Mouse (Mus musculus) CH12.LX (cell line): ENCODE data around the gene Kpna7. TPM values are rescaled to one million over a fixed set of nuclear protein-coding genes. Genes with fewer than 3 reads are reported as not detected.

Source experiments
- DNase-seq: peaks from one replicate; pipeline ENCODE4 v3.0.0-alpha.2; 2013; ENCODE audit errors: extremely low read depth
- H3K27ac ChIP-seq: 2 replicates; pipeline ENCODE4 v1.5.1; 2012; ENCODE audit warnings: low read depth, mild to moderate bottlenecking, control low read depth, moderate library complexity; ENCODE audit not compliant: insufficient read depth
- H3K27me3 ChIP-seq: replicated peaks from 2 replicates; pipeline ENCODE3; 2012; ENCODE audit warnings: inconsistent platforms
- H3K36me3 ChIP-seq, 2 experiments: replicated peaks in 1 of 2; 2 replicates each; pipeline versions ENCODE3 to v1.6.1; 2012; ENCODE audit warnings: inconsistent platforms in 1 of 2, low read length in 1 of 2, mild to moderate bottlenecking in 1 of 2, mixed read lengths in 1 of 2, moderate library complexity in 1 of 2; ENCODE audit not compliant: control insufficient read depth in 1 of 2, insufficient read depth in 1 of 2
- H3K4me1 ChIP-seq, 2 experiments: 2 replicates each; pipeline ENCODE4 v1.6.1; 2012; ENCODE audit warnings: inconsistent platforms in 1 of 2, moderate library complexity in 1 of 2; ENCODE audit not compliant: insufficient read depth in 2 of 2, control insufficient read depth in 1 of 2
- H3K4me2 ChIP-seq: 2 replicates; pipeline ENCODE4 v1.6.1; 2012; ENCODE audit warnings: low read depth, mild to moderate bottlenecking, control low read depth; ENCODE audit not compliant: poor library complexity, insufficient read depth, severe bottlenecking
- H3K4me3 ChIP-seq, 3 experiments: fragments of 150-350 bp in 1 of 3; sonication (generic) in 1 of 3; replicated peaks in 1 of 3; 2 replicates each; pipeline versions ENCODE3 to v1.5.1; 2011 to 2012; ENCODE audit warnings: low read depth in 2 of 3, low read length in 2 of 3, mild to moderate bottlenecking in 2 of 3, moderate library complexity in 2 of 3, control low read depth in 1 of 3, improper control_type of control experiment in 1 of 3, inconsistent platforms in 1 of 3, mixed read lengths in 1 of 3; ENCODE audit not compliant: poor library complexity in 1 of 3
- H3K79me2 ChIP-seq: replicated peaks from 2 replicates; pipeline ENCODE4 v1.6.1; 2012; ENCODE audit warnings: mild to moderate bottlenecking, moderate library complexity; ENCODE audit not compliant: control insufficient read depth, poor library complexity, insufficient read depth, severe bottlenecking; ENCODE audit errors: extremely low read depth
- H3K9ac ChIP-seq: 2 replicates; pipeline ENCODE4 v1.6.1; 2012; ENCODE audit warnings: low read depth, mild to moderate bottlenecking, control low read depth, moderate library complexity; ENCODE audit not compliant: insufficient read depth
- H3K9me3 ChIP-seq: replicated peaks from 2 replicates; pipeline ENCODE3; 2012; ENCODE audit warnings: low read length, inconsistent platforms, mixed read lengths
- CHD1 ChIP-seq: IDR thresholded peaks from 2 replicates; pipeline ENCODE4 v1.6.1; 2012; ENCODE audit warnings: low read depth, low read length, improper control_type of control experiment, inconsistent platforms
- CTCF ChIP-seq, 2 experiments: IDR thresholded peaks in 1 of 2; conservative IDR thresholded peaks in 1 of 2; 2 replicates each; pipeline ENCODE4 v1.5.1; 2011 to 2012; ENCODE audit warnings: low read depth in 2 of 2, low read length in 2 of 2, improper control_type of control experiment in 1 of 2, inconsistent platforms in 1 of 2, mild to moderate bottlenecking in 1 of 2, moderate library complexity in 1 of 2
- EP300 ChIP-seq: IDR thresholded peaks from 2 replicates; pipeline ENCODE4 v1.6.1; 2011; ENCODE audit warnings: low read length, improper control_type of control experiment
- ETS1 ChIP-seq: conservative IDR thresholded peaks from 2 replicates; pipeline ENCODE4 v1.6.1; 2012; ENCODE audit warnings: low read depth, mild to moderate bottlenecking, inconsistent platforms, low read length, improper control_type of control experiment, moderate library complexity
- GABPA ChIP-seq: IDR thresholded peaks from 2 replicates; pipeline ENCODE4 v1.6.1; 2012; ENCODE audit warnings: low read depth, low read length, improper control_type of control experiment, inconsistent platforms; ENCODE audit not compliant: insufficient replicate concordance
- HCFC1 ChIP-seq: IDR thresholded peaks from 2 replicates; pipeline ENCODE4 v1.6.1; 2012; ENCODE audit warnings: low read depth, mild to moderate bottlenecking, inconsistent platforms, low read length, improper control_type of control experiment
- IRF4 ChIP-seq: IDR thresholded peaks from 2 replicates; pipeline ENCODE4 v1.6.1; 2014; ENCODE audit warnings: low read depth, mild to moderate bottlenecking, inconsistent platforms, low read length, improper control_type of control experiment
- KAT2A ChIP-seq: IDR thresholded peaks from 2 replicates; pipeline ENCODE4 v1.6.1; 2012; ENCODE audit warnings: low read length, improper control_type of control experiment, inconsistent platforms; ENCODE audit not compliant: insufficient replicate concordance
- MAZ ChIP-seq: IDR thresholded peaks from 2 replicates; pipeline ENCODE4 v1.6.1; 2012; ENCODE audit warnings: low read depth, mild to moderate bottlenecking, inconsistent platforms, low read length, improper control_type of control experiment, moderate library complexity
- PAX5 ChIP-seq: IDR thresholded peaks from 2 replicates; pipeline ENCODE4 v1.6.1; 2012; ENCODE audit warnings: low read length, inconsistent platforms, mixed read lengths
- RAD21 ChIP-seq: IDR thresholded peaks from 2 replicates; pipeline ENCODE4 v1.6.1; 2011; ENCODE audit warnings: low read depth, mild to moderate bottlenecking, low read length, improper control_type of control experiment, moderate library complexity
- SIN3A ChIP-seq: IDR thresholded peaks from 2 replicates; pipeline ENCODE4 v1.6.1; 2012; ENCODE audit warnings: low read length, improper control_type of control experiment, inconsistent platforms
- SMC3 ChIP-seq: IDR thresholded peaks from 2 replicates; pipeline ENCODE4 v1.6.1; 2011; ENCODE audit warnings: low read depth, low read length, improper control_type of control experiment
- TBP ChIP-seq: conservative IDR thresholded peaks from 2 replicates; pipeline ENCODE4 v1.6.1; 2011; ENCODE audit warnings: low read depth, low read length, improper control_type of control experiment
- USF1 ChIP-seq: IDR thresholded peaks from 2 replicates; pipeline ENCODE4 v1.6.1; 2014; ENCODE audit warnings: low read depth, mild to moderate bottlenecking, inconsistent platforms, low read length, improper control_type of control experiment
- ZKSCAN1 ChIP-seq: IDR thresholded peaks from 2 replicates; pipeline ENCODE4 v1.6.1; 2012; ENCODE audit warnings: low read depth, inconsistent platforms, low read length, improper control_type of control experiment, borderline replicate concordance
- ZMIZ1 ChIP-seq: IDR thresholded peaks from 2 replicates; pipeline ENCODE4 v1.6.1; 2012; ENCODE audit warnings: low read depth, mild to moderate bottlenecking, inconsistent platforms, low read length, improper control_type of control experiment
- dilution Hi-C: fragments of 300-500 bp; cut with MboI; formaldehyde crosslinking; loops from 2 replicates; pipeline ENCODE4 v1.14.3; 2020; ENCODE audit warnings: low sequenced_read_pairs; ENCODE audit not compliant: extremely low pct_unique_long_range_greater_than_20kb, extremely low pct_ligation_motif_present
- in situ Hi-C: fragments of 300-500 bp; cut with MboI; formaldehyde crosslinking; loops from 3 replicates; pipeline ENCODE4 v1.14.3; 2019; ENCODE audit warnings: low sequenced_read_pairs, low pct_ligation_motif_present, low pct_unique_long_range_greater_than_20kb, mixed read lengths
- polyA plus RNA-seq: library from polyadenylated mRNA; unstranded; fragments of >175 nt; gene quantifications from 2 replicates; pipeline ENCODE4 v1.2.1, GENCODE M21; 2012; ENCODE audit warnings: low read depth; ENCODE audit not compliant: insufficient read length
- total RNA-seq, 2 experiments: library from RNA; depleted of rRNA; stranded (reverse); fragments of 300-350 nt in 1 of 2; fragments of >200 nt in 1 of 2; gene quantifications; 2 replicates each; pipeline ENCODE4 v1.2.3; 2012 to 2014

Kpna7 gene
- total and polyA plus RNA-seq, 3 experiments, result 0.26 TPM; not detected in 2

GRCm38 (mm10) chr5:145075081-145075480, 8.7 kb downstream of the Kpna7 start:
- H3K4me1 ChIP-seq, result no peaks in the 10 kb centered on the region
- TF ChIP-seq USF1, result no peak
- TF ChIP-seq CHD1, result no peak
- TF ChIP-seq ETS1, result no peak
- no peak for TF ChIP-seq CTCF (conservative IDR thresholded peaks at IDR 0.05 in 1 of 2, IDR thresholded peaks at IDR 0.05 in 1 of 2; ENCODE audit: low read depth in 2 of 2, low read length in 2 of 2)
- no peak for TF ChIP-seq ZMIZ1
- no peak for TF ChIP-seq SIN3A
- no peak for TF ChIP-seq EP300
- no peak for TF ChIP-seq HCFC1
- TF ChIP-seq PAX5, result no peak
- TF ChIP-seq MAZ, result no peak
- no peak for TF ChIP-seq GABPA
- no peak for TF ChIP-seq TBP
- no peak for TF ChIP-seq ZKSCAN1
- TF ChIP-seq KAT2A, result no peak
- TF ChIP-seq, all 38 proteins: peak for 0
- H3K9me3 ChIP-seq, result no peaks in the 10 kb centered on the region
- peaks cover 2% of the 10 kb centered on the region for H3K27me3 ChIP-seq
- DNase-seq, result no peak
- dilution Hi-C loops, result no loop called here
- no peaks in the 10 kb centered on the region for H3K79me2 ChIP-seq
- H3K27ac ChIP-seq, result no peak overlapping the region
- no peak overlapping the region for H3K4me2 ChIP-seq
- no peaks in the 10 kb centered on the region for H3K36me3 ChIP-seq
- in situ Hi-C loops, result no loop called here
- H3K4me3 ChIP-seq, result no peak overlapping the region
- no peak overlapping the region for H3K9ac ChIP-seq

DNA sequence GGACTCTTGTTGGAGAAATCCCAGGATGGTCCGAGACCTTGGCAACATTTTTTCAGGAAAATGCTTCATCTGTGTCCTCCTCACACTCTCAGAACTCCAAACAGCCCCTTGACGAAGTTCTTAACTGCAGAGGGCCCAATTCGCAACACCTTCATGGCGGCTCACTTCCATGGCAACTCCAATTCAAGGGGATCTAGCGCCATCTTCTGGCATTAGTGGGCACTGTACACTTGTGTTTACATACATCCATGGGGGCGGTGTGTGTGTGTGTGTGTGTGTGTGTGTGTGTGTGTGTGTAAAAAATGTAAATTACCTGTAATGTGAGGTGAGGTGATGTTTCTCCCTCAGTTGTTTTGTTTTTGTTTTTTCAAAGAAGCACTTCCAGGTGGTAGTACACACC, 12.5 kb downstream of the Kpna7 start:
- Histone ChIP-seq H3K4me3 (no peak overlapping the region), H3K27me3 (no peaks in the 10 kb centered on the region), H3K4me2 (no peak overlapping the region), H3K4me1 (no peaks in the 10 kb centered on the region), H3K27ac (no peak overlapping the region), H3K36me3 (no peaks in the 10 kb centered on the region)
- peak; percentile 38 for DNase-seq
- in situ Hi-C loops (no loop called here), dilution Hi-C loops (no loop called here)
- TF ChIP-seq IRF4 (no peak), SIN3A (no peak), RAD21 (peak; percentile 51), CTCF (conservative IDR thresholded peaks at IDR 0.05 in 1 of 2, IDR thresholded peaks at IDR 0.05 in 1 of 2; ENCODE audit: low read depth in 2 of 2, low read length in 2 of 2) (peak in 1 of 2 experiments; percentile 62; a peak in 2 of 4 replicates), SMC3 (no peak), CHD1 (no peak)
- TF ChIP-seq, all 38 proteins: peak for 2
- Histone ChIP-seq H3K9me3 (no peaks in the 10 kb centered on the region), H3K79me2 (no peaks in the 10 kb centered on the region), H3K9ac (no peak overlapping the region)
